In genomic region chr6:32978811-32979210, GRCm38 (mm10) we compare ENCODE assay signal across 24 mouse cellular contexts.
DNase-seq lines count a peak whose midpoint lies in the region; ATAC-seq lines count a peak whose summit lies in the region.
"Had no signal": no experiment of that assay in that cellular context is flagged by ENCODE, and none has a peak within 500 bp of the region (broad histone marks: within the 10 kb centered on the region; RNA-seq: fewer than 3 reads in every experiment).

No protein-coding gene starts in this region.

- H3K4me2 ChIP-seq in kidney, embryonic 16.5 days (replicated peaks; ENCODE audit: low read depth, low read length) = no peak overlapping the region
- no peak overlapping the region for H3K4me2 ChIP-seq in midbrain, embryonic 14.5 days (ENCODE audit: low read length)
- H3K4me2 ChIP-seq: embryonic facial prominence, embryonic 13.5 days; forebrain, embryonic 12.5 days; intestine, embryonic 15.5 days; liver, embryonic 12.5 days; midbrain, embryonic 13.5 days had no signal

- no peaks in the 10 kb centered on the region for H3K36me3 ChIP-seq in kidney, embryonic 16.5 days (ENCODE audit: insufficient read depth, low read length)
- no peaks in the 10 kb centered on the region for H3K36me3 ChIP-seq in midbrain, embryonic 14.5 days (ENCODE audit: control insufficient read depth, insufficient read depth, low read length)
- H3K36me3 ChIP-seq: embryonic facial prominence, embryonic 13.5 days; forebrain, embryonic 12.5 days; intestine, embryonic 15.5 days; liver, embryonic 12.5 days; midbrain, embryonic 13.5 days had no signal

- WGBS in kidney, embryonic 16.5 days = 92% methylated on average over 3 of the region's 3 CpGs
- 95% methylated on average over 3 of the region's 3 CpGs for WGBS in midbrain, embryonic 14.5 days

- H3K9me3 ChIP-seq in kidney, embryonic 16.5 days (ENCODE audit: low read length) = no peaks in the 10 kb centered on the region
- H3K9me3 ChIP-seq in midbrain, embryonic 14.5 days (ENCODE audit: control insufficient read depth, low read length) = no peaks in the 10 kb centered on the region
- H3K9me3 ChIP-seq: embryonic facial prominence, embryonic 13.5 days; forebrain, embryonic 12.5 days; intestine, embryonic 15.5 days; liver, embryonic 12.5 days; megakaryocyte, embryonic 14.5 days; midbrain, embryonic 13.5 days had no signal

- no peak for ATAC-seq in kidney, embryonic 16.5 days (ENCODE audit: low FRiP score, low TSS enrichment)
- ATAC-seq in midbrain, embryonic 14.5 days (ENCODE audit: low FRiP score, low TSS enrichment) = no peak
- ATAC-seq: CD4-positive, CD25-positive, alpha-beta regulatory T cell, adult 4 months; hindbrain, embryonic 16.5 days; intestine, embryonic 15.5 days; liver, embryonic 12.5 days; midbrain, embryonic 13.5 days had no signal

- no peak overlapping the region for H3K27ac ChIP-seq in kidney, embryonic 16.5 days (ENCODE audit: low read length)
- H3K27ac ChIP-seq in midbrain, embryonic 14.5 days (replicated peaks; ENCODE audit: low read depth, low read length) = no peak overlapping the region
- H3K27ac ChIP-seq: embryonic facial prominence, embryonic 13.5 days; forebrain, embryonic 12.5 days; intestine, embryonic 15.5 days; liver, embryonic 12.5 days; midbrain, embryonic 13.5 days had no signal

- DNase-seq in gastrocnemius, adult 18-20 months (ENCODE audit: low spot score) = peak; percentile 22
- no peak for DNase-seq in gastrocnemius, postnatal 4 days (ENCODE audit: low spot score in 2 of 2)
- DNase-seq in kidney, adult 11 months = peak; percentile 31
- peak; percentile 18 for DNase-seq in thymus, postnatal 4 days
- DNase-seq in thymus, postnatal 25 days = no peak
- DNase-seq in midbrain, embryonic 14.5 days = no peak
- no peak for DNase-seq in cerebellum, adult 11 months
- DNase-seq: cerebellum, adult 2 months; cerebellum, postnatal 25 days; embryo, embryonic 11 days; heart, postnatal 36 days; layer of hippocampus, postnatal 36 days; lung, adult 18-20 months; lung, postnatal 10 days had no signal

- H3K27me3 ChIP-seq in kidney, embryonic 16.5 days (ENCODE audit: insufficient read depth, low read length) = no peaks in the 10 kb centered on the region
- H3K27me3 ChIP-seq in midbrain, embryonic 14.5 days (ENCODE audit: control insufficient read depth, insufficient read depth, low read length) = no peaks in the 10 kb centered on the region
- H3K27me3 ChIP-seq: embryonic facial prominence, embryonic 13.5 days; forebrain, embryonic 12.5 days; intestine, embryonic 15.5 days; liver, embryonic 12.5 days; megakaryocyte, embryonic 14.5 days; midbrain, embryonic 13.5 days had no signal

- no peak overlapping the region for H3K4me3 ChIP-seq in kidney, embryonic 16.5 days (ENCODE audit: low read length)
- H3K4me3 ChIP-seq in midbrain, embryonic 14.5 days (replicated peaks; ENCODE audit: low read depth, low read length) = no peak overlapping the region
- H3K4me3 ChIP-seq: embryonic facial prominence, embryonic 13.5 days; erythroblast, embryonic 14.5 days; forebrain, embryonic 12.5 days; intestine, embryonic 15.5 days; liver, embryonic 12.5 days; megakaryocyte, embryonic 14.5 days; midbrain, embryonic 13.5 days had no signal

- peaks cover 5% of the 10 kb centered on the region; the same call in 1 of the 2 replicates for H3K4me1 ChIP-seq in kidney, embryonic 16.5 days (ENCODE audit: insufficient read depth, low read length)
- H3K4me1 ChIP-seq in midbrain, embryonic 14.5 days (ENCODE audit: control insufficient read depth, insufficient read depth, low read length) = no peaks in the 10 kb centered on the region
- H3K4me1 ChIP-seq: embryonic facial prominence, embryonic 13.5 days; intestine, embryonic 15.5 days had no signal

- no peak overlapping the region for H3K9ac ChIP-seq in kidney, embryonic 16.5 days (replicated peaks; ENCODE audit: low read length)
- H3K9ac ChIP-seq in midbrain, embryonic 14.5 days (replicated peaks; ENCODE audit: low read length) = no peak overlapping the region
- H3K9ac ChIP-seq: embryonic facial prominence, embryonic 13.5 days; forebrain, embryonic 12.5 days; intestine, embryonic 15.5 days; liver, embryonic 12.5 days; midbrain, embryonic 13.5 days had no signal

Comparison
In these comparisons a context has a peak if more than half of its experiments do, and no peak if none do; other contexts are left out.
1. DNase-seq: peak in gastrocnemius, adult 18-20 months (single experiment), kidney, adult 11 months (single experiment) and thymus, postnatal 4 days (single experiment); none in gastrocnemius, postnatal 4 days (0 of 2), thymus, postnatal 25 days (single experiment), midbrain, embryonic 14.5 days (single experiment) and cerebellum, adult 11 months (single experiment).